Mouse (Mus musculus): ENCODE results near the gene St6galnac5. TPM values are rescaled to one million over a fixed set of nuclear protein-coding genes. Genes with fewer than 3 reads are reported as not detected.
"Not testable (repeated sequence)": the region's sequence is repeated elsewhere in the genome, so short reads cannot be mapped to it uniquely, and the experiment has no call there.

The St6galnac5 gene
- polyA plus RNA-seq, 1 experiment from 2014 or later = 1.3 TPM

DNA sequence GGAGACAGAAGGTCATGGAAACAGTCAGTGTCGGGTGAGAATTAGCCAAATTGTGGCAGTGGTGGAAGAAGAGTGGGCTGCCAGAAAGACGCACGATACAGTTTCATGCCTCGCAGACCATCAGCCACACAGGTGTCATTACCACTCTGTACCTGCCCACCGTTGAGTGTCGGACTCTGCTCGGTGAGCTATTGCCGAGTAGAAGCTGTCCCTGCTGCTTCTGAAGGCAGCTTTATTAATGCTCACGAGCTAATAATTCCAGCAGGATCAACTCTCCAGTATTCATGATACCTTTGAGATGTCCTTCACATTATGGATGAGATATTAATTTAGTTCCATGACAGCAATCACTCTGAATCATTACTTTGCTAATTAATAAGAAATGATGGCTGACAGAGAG, 150.1 kb downstream of the St6galnac5 start:
- no peak for DNase-seq (ENCODE audit: low spot score)
- no peaks in the 10 kb centered on the region for H3K4me1 ChIP-seq
- no peak overlapping the region for H3K27ac ChIP-seq
- H3K4me3 ChIP-seq = no peak overlapping the region
- no peaks in the 10 kb centered on the region for H3K9me3 ChIP-seq
- no peaks in the 10 kb centered on the region for H3K36me3 ChIP-seq
- WGBS = 89% methylated on average over 9 of the region's 9 CpGs
- H3K27me3 ChIP-seq (ENCODE audit: insufficient read depth, poor library complexity, severe bottlenecking) = no peaks in the 10 kb centered on the region

DNA sequence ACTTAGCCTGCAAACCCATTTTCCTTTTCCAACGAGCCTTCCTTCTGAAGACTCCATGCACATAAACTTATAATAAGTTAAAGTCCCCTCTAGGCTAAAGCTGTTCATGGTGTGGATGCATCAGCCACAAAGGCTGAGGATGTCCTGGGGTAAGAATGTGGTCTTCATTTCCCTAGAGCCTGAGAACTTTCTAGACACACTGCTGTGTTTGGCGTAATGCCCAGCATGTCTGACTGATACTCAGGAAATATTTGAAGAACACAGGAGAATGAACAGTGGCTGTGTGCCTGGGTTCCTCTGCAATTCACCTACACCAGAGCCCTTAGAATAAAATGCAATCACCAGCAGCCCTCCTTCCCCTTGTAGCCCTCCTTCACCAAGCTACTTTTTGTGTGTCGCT, 150.7 kb downstream of the St6galnac5 start:
- Histone ChIP-seq H3K9me3 (no peaks in the 10 kb centered on the region), H3K27me3 (ENCODE audit: insufficient read depth, poor library complexity, severe bottlenecking) (no peaks in the 10 kb centered on the region), H3K27ac (no peak overlapping the region), H3K36me3 (no peaks in the 10 kb centered on the region), H3K4me3 (no peak overlapping the region), H3K4me1 (no peaks in the 10 kb centered on the region)
- WGBS = 76% methylated on average over 3 of the region's 3 CpGs
- DNase-seq (ENCODE audit: low spot score) = no peak

DNA sequence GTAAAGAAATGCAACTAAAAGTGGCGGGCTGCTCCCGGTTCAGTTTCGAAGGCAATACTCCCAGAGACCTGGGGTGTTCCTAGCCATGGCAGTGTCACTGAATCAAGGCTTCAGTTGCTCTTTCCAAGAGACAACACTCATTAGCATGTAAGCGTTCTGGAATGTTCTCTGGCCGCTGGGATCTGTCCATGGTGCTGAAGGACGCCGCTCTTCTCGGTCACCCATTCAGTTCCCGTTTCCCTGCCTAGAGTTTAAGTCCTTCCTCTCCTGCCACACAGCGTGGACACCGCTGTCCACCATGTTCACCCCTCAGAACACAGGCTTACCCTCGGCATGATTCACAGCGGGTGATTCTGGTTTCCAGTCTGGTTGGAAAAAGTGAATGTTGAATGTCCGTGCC, 160.8 kb downstream of the St6galnac5 start:
- H3K27me3 ChIP-seq (ENCODE audit: insufficient read depth, poor library complexity, severe bottlenecking) = no peaks in the 10 kb centered on the region
- no peaks in the 10 kb centered on the region for H3K36me3 ChIP-seq
- no peaks in the 10 kb centered on the region for H3K9me3 ChIP-seq
- peak; percentile 81 for DNase-seq (ENCODE audit: low spot score)
- no peaks in the 10 kb centered on the region for H3K4me1 ChIP-seq
- WGBS = 53% methylated on average over 14 of the region's 14 CpGs
- H3K4me3 ChIP-seq = no peak overlapping the region
- no peak overlapping the region for H3K27ac ChIP-seq

DNA sequence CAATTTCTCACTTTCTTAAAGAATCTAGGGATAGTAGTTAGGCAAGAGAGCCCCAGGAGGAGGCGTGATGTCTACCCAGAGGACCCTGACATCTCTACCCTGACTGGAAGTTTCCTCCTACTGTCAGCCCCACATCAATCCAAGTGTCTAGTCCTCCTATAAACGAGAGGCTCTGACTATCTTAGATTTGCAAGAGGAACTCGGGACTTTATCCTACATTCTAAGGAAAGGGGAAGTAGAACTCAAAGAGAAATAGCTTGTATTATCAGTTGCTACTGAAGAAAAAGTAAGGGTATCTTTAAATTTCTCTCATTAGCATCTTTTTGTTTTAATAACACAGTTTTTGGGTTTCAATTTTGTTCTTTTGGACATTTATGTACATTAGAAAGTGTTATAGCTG, 161.6 kb downstream of the St6galnac5 start:
- no peaks in the 10 kb centered on the region for H3K36me3 ChIP-seq
- H3K4me1 ChIP-seq = no peaks in the 10 kb centered on the region
- WGBS = 73% methylated on average over 3 of the region's 3 CpGs
- H3K27me3 ChIP-seq (ENCODE audit: insufficient read depth, poor library complexity, severe bottlenecking) = no peaks in the 10 kb centered on the region
- no peak overlapping the region for H3K27ac ChIP-seq
- no peaks in the 10 kb centered on the region for H3K9me3 ChIP-seq
- no peak for DNase-seq (ENCODE audit: low spot score)
- H3K4me3 ChIP-seq = no peak overlapping the region

DNA sequence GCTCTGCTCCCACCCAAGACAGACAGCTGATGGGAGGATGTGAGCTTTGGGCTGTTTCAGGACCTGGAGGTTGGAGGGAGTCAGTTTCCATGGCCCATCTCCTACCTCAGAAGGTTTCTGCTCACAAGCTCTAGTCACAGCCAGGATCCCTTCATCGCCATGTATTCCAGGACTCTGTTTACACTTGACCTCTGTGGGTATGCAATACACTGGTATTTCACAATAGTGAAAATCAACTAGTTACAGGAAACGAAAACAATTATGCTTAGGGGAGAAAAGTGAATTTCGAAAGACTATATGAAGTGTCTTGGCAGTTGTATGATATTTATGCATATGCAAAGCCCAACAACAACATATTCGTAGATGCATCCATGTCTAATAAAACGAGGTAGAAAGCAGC, 166.9 kb downstream of the St6galnac5 start:
- Histone ChIP-seq H3K4me1 (no peaks in the 10 kb centered on the region), H3K4me3 (no peak overlapping the region), H3K27me3 (ENCODE audit: insufficient read depth, poor library complexity, severe bottlenecking) (no peaks in the 10 kb centered on the region), H3K36me3 (no peaks in the 10 kb centered on the region), H3K9me3 (no peaks in the 10 kb centered on the region), H3K27ac (no peak overlapping the region)
- 86% methylated on average over 5 of the region's 5 CpGs for WGBS
- DNase-seq (ENCODE audit: low spot score) = no peak

DNA sequence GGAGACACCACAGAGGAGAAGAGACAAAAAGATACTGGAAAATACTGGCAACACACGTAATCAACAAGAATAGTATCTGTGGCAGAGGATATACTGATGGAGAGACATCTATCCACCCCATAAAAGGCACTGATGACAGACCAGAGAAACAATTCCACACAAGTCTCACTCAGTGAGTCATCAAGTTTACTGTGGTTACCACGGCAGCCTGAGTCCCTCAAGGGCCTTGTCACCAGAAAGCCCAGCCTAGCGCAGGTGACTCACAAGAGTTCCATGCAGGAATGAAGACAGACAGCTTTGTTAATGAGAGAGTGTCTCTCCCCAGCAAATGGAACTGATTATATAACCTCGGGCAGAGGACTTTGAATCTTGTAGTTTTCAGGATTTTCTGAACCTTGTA, 168.1 kb downstream of the St6galnac5 start:
- H3K9me3 ChIP-seq = no peaks in the 10 kb centered on the region
- no peaks in the 10 kb centered on the region for H3K27me3 ChIP-seq (ENCODE audit: insufficient read depth, poor library complexity, severe bottlenecking)
- no peaks in the 10 kb centered on the region for H3K36me3 ChIP-seq
- H3K4me1 ChIP-seq = no peaks in the 10 kb centered on the region
- DNase-seq (ENCODE audit: low spot score) = peak; percentile 82
- 48% methylated on average over 4 of the region's 4 CpGs for WGBS
- H3K4me3 ChIP-seq = no peak overlapping the region
- H3K27ac ChIP-seq = no peak overlapping the region

DNA sequence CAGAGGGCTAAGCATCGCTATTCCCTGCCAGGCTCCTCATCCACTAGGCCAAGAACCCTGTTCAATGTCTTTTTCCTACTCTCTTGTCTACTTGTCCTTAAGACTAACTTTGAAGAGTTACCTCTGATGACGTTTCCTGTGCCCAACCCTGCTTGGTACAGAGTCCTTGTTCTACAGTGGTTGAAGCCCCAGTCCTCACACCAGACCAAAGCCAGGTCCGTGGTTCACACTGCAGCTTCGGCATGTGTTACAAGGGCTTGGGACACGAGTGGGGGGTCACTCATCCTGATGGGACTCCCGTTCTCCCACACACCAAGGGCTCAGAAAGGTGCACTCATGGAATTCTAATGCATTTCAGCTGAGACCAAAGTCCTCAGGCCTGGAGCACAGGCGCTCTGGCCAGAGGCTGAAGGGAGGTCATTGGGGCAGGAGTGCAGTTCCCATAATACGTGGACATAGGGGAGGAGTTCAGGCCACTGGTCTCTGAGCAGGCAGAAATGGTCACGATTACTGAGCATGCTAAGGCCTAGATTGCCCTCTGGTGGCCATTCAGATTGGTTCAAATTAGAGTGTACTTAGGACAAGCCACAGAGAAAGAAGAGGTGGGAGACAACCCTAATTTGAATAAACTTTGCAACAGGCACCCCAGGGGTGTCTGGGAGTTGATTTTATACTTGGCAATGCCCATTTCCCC, 182.2 kb downstream of the St6galnac5 start:
- 81% methylated on average over 9 of the region's 9 CpGs for WGBS
- no peaks in the 10 kb centered on the region for H3K9me3 ChIP-seq
- no peak for DNase-seq (ENCODE audit: low spot score)
- H3K4me3 ChIP-seq = no peak overlapping the region
- H3K36me3 ChIP-seq = 0 out of 2 replicates have a peak, but pooled peaks cover 2% of the 10 kb centered on the region
- H3K4me1 ChIP-seq = peaks cover 14% of the 10 kb centered on the region
- H3K27ac ChIP-seq = no peak overlapping the region; the same call in 1 of the 2 replicates
- H3K27me3 ChIP-seq (ENCODE audit: insufficient read depth, poor library complexity, severe bottlenecking) = no peaks in the 10 kb centered on the region

DNA sequence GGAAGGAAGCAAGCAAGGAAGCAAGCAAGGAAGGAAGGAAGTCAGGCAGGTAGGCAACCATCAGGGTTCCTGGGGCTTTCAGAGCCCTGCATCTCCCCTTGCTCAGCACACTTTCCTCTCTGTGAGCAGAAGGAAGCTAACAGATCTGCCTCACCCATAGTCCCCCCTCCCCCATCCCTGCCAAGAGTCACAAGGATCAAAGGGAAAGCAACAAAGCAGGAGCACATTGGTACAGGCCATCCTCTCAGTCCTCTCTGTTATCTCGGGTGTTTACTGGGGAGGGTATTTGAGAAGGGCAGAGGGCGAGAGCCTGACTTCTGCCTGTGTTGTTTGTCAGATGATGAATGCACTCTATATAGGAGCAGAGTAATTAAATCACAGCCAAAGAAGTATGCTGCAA, 184.7 kb downstream of the St6galnac5 start:
- Histone ChIP-seq H3K4me1 (peaks cover 14% of the 10 kb centered on the region), H3K27ac (no peak overlapping the region), H3K4me3 (no peak overlapping the region), H3K36me3 (peaks cover 7% of the 10 kb centered on the region; the same call in 1 of the 2 replicates), H3K9me3 (no peaks in the 10 kb centered on the region), H3K27me3 (ENCODE audit: insufficient read depth, poor library complexity, severe bottlenecking) (no peaks in the 10 kb centered on the region)
- no peak for DNase-seq (ENCODE audit: low spot score)
- 7% methylated on average over 2 of the region's 2 CpGs for WGBS

DNA sequence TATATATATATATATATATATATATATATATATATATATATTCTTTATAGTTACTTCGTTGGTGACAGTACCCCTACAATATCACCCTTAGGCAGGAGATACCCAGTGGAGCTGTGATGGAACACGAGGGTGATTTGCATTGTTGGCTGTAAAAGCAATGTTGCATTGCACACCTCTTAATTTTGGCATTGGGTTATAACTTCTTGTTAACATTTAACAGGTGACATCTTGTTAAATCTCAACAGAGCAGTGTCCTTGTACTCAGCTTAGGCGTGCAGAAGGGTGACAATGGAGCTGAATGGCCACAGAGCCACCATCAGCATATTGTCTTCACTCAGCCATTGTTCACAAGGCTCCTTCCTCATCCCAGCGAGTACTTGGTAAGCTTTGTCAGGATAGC, 185.8 kb downstream of the St6galnac5 start:
- H3K4me3 ChIP-seq = no peak overlapping the region
- DNase-seq (ENCODE audit: low spot score) = no peak
- WGBS = 81% methylated on average over 4 of the region's 4 CpGs

DNA sequence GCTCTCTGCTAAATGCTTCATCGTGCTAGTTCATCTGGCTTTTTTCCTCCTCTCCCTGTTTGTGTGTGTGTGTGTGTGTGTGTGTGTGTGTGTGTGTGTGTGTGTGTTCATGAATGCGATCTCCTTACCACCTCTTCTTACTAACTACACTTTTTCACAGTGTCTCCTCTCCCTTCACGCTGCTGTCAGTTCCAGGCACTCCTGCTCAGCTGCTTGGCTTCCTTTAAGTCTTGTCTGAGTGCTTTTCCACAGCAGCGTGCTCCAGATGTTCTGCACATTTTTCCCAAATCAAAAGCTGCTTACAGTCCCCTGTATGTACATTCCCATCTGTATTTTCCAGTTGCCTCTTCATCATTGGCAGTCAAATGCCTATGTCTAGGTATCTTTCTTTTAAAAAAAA, 189.0 kb downstream of the St6galnac5 start:
- Histone ChIP-seq H3K4me3 (no peak overlapping the region), H3K27me3 (ENCODE audit: insufficient read depth, poor library complexity, severe bottlenecking) (no peaks in the 10 kb centered on the region), H3K36me3 (peaks cover 15% of the 10 kb centered on the region; the same call in 1 of the 2 replicates), H3K4me1 (peaks cover 12% of the 10 kb centered on the region), H3K27ac (no peak overlapping the region), H3K9me3 (no peaks in the 10 kb centered on the region)
- 87% methylated on average over 4 of the region's 4 CpGs for WGBS
- DNase-seq (ENCODE audit: low spot score) = no peak

More for the DNA sequence above, 185.8 kb downstream of the St6galnac5 start:
- no peaks in the 10 kb centered on the region for H3K9me3 ChIP-seq
- H3K36me3 ChIP-seq = peaks cover 7% of the 10 kb centered on the region; the same call in 1 of the 2 replicates
- no peak overlapping the region for H3K27ac ChIP-seq
- H3K27me3 ChIP-seq (ENCODE audit: insufficient read depth, poor library complexity, severe bottlenecking) = no peaks in the 10 kb centered on the region
- peaks cover 14% of the 10 kb centered on the region for H3K4me1 ChIP-seq

DNA sequence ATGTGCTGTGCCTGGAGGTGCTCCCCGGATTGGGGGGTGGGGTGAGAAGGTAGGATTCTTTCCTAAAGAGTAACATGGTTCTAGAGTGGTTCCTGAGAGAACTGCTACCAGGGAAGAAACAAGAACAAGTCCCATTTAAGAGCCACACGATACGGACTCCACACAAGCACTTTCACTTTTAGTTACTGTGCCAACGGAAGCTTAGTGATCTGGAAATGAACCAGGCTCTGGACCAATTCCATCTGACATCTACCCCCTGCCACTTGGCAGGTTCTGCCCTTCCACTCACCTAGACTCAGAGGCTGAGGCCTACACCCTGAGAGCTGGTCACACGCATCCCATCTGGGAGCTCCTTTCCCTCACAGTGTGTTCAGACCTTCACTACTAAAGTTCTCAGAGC, 189.4 kb downstream of the St6galnac5 start:
- WGBS = 87% methylated on average over 5 of the region's 5 CpGs
- H3K27ac ChIP-seq = no peak overlapping the region
- H3K36me3 ChIP-seq = peaks cover 19% of the 10 kb centered on the region; the same call in 1 of the 2 replicates
- DNase-seq (ENCODE audit: low spot score) = no peak
- H3K9me3 ChIP-seq = no peaks in the 10 kb centered on the region
- no peaks in the 10 kb centered on the region for H3K27me3 ChIP-seq (ENCODE audit: insufficient read depth, poor library complexity, severe bottlenecking)
- H3K4me1 ChIP-seq = peaks cover 11% of the 10 kb centered on the region
- H3K4me3 ChIP-seq = no peak overlapping the region

DNA sequence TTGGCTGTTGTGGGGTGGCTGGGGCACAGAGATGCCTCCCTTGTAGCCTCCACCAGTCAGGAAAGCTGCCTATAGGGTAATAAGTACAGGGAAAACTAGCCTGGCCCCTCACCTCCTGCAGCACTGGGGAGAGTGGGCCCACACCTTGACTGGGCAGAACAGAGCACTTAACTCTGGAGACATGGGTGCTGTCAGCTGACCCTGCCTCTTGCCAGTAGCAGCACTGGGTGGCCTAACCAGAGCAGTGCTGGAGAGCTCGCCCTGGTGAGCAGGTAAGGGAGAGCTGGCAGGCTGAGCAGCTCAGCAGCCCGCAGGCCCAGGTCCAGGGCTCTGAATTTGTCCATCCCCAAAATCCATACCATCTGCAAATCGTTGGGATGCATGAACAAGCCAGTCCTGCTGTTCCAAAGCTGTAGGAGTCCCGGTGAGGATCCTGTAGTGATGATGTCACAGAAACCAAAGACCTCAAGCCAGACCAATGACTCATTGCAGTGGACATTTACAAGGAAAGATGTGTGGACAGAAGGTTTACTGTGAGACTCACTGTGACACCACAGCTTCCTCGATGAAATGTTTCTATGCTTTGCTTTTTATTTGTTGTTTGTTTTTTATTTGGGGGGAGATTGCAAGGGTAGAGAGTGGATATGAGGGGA, 193.6 kb downstream of the St6galnac5 start:
- H3K4me3 ChIP-seq; DNase-seq (ENCODE audit: low spot score); H3K4me1 ChIP-seq; H3K9me3 ChIP-seq; H3K27me3 ChIP-seq (ENCODE audit: insufficient read depth, poor library complexity, severe bottlenecking); H3K27ac ChIP-seq: not testable (repeated sequence)
- H3K36me3 ChIP-seq = peaks cover 23% of the 10 kb centered on the region
- 78% methylated on average over 5 of the region's 5 CpGs for WGBS

DNA sequence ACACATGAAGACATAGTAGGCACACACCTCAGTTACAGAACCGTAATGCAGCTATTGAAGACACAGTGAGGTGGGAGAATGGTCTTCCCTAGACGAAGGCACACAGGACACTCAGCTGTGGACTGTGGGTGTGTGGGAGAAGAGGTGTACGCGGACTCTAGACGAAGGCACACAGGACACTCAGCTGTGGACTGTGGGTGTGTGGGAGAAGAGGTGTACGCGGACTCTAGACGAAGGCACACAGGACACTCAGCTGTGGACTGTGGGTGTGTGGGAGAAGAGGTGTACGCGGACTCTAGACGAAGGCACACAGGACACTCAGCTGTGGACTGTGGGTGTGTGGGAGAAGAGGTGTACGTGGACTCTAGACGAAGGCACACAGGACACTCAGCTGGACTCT, 197.7 kb downstream of the St6galnac5 start:
- WGBS = 89% methylated on average over 10 of the region's 13 CpGs

More for the DNA sequence above, 197.7 kb downstream of the St6galnac5 start:
- not testable (repeated sequence) for H3K9me3 ChIP-seq; H3K27me3 ChIP-seq (ENCODE audit: insufficient read depth, poor library complexity, severe bottlenecking); H3K27ac ChIP-seq; DNase-seq (ENCODE audit: low spot score); H3K4me3 ChIP-seq; H3K4me1 ChIP-seq
- H3K36me3 ChIP-seq = peaks cover 16% of the 10 kb centered on the region

Measured in heart, embryonic 10.5 days (tissue).